Mouse (Mus musculus): ENCODE results near the gene Lpcat3.

- no peak for TF ChIP-seq CTCF (IDR thresholded peaks at IDR 0.05; ENCODE audit: borderline replicate concordance, extremely low read depth, insufficient read depth, insufficient read length)
- TF ChIP-seq POLR2A (IDR thresholded peaks at IDR 0.05; ENCODE audit: borderline replicate concordance, extremely low read depth, insufficient read depth, insufficient read length, poor library complexity, severe bottlenecking), result no peak
Measured at GRCm38 (mm10) chr6:124718703-124719102, 55.9 kb downstream of the Lpcat3 start.
